Mouse (Mus musculus) midbrain, embryonic 10.5 days (tissue): ENCODE data around the gene Smim15. TPM values are rescaled to one million over a fixed set of nuclear protein-coding genes. Genes with fewer than 3 reads are reported as not detected.

Experiments used
- DNase-seq: peaks from one replicate; pipeline ENCODE4 v3.0.0-alpha.2; 2017; ENCODE audit warnings: low spot score
- H3K27ac ChIP-seq: fragments of 300-500 bp; sonication (generic); replicated peaks from 2 replicates; pipeline ENCODE4 v1.5.1; 2016; ENCODE audit warnings: mild to moderate bottlenecking
- H3K27me3 ChIP-seq: fragments of 300-500 bp; sonication (generic); 2 replicates; pipeline ENCODE4 v1.6.1; 2016; ENCODE audit warnings: low read depth, mild to moderate bottlenecking; ENCODE audit not compliant: poor library complexity, severe bottlenecking
- H3K36me3 ChIP-seq: fragments of 300-500 bp; sonication (generic); 2 replicates; pipeline ENCODE4 v1.6.1; 2016; ENCODE audit warnings: mild to moderate bottlenecking, moderate library complexity
- H3K4me1 ChIP-seq: fragments of 300-500 bp; sonication (generic); 2 replicates; pipeline ENCODE4 v1.6.1; 2016
- H3K4me3 ChIP-seq: fragments of 300-500 bp; sonication (generic); 2 replicates; pipeline ENCODE4 v1.5.1; 2016; ENCODE audit warnings: mild to moderate bottlenecking, moderate library complexity
- H3K9me3 ChIP-seq: fragments of 300-500 bp; sonication (generic); replicated peaks from 2 replicates; pipeline ENCODE4 v1.6.1; 2016; ENCODE audit warnings: mild to moderate bottlenecking
- WGBS: fragments of 180-500 bp; shearing (Covaris S2); methylation state at CpG from one replicate; pipeline ENCODE4 v1.1.7; 2016; 5-methylcytosine and 5-hydroxymethylcytosine counted together
- polyA plus RNA-seq: library from polyadenylated mRNA; unstranded; fragments of >200 nt; fragmentation: Nextera tagmentation; extraction: Ambion mirVana; gene quantifications from 2 replicates; pipeline ENCODE4 v1.2.1, GENCODE M21; 2016

Smim15 gene
- 62.2 and 62.9 TPM in 2 replicates for polyA plus RNA-seq

GRCm38 (mm10) chr13:108044222-108044941 is at the start of gene Smim15:
Smim15 (plus strand) TSS chr13:108044446.
- under 1% methylated on average over 61 of the region's 71 CpGs for WGBS
- Histone ChIP-seq H3K9me3 (no peaks in the 10 kb centered on the region), H3K27ac (peak within 1 kb of the TSS; percentile 98), H3K4me1 (peaks cover 62% of the 10 kb centered on the region), H3K4me3 (peak within 1 kb of the TSS; percentile 96), H3K27me3 (0 out of 2 replicates have a peak, but pooled peaks cover 8% of the 10 kb centered on the region), H3K36me3 (peaks cover 20% of the 10 kb centered on the region)
- DNase-seq: peak; percentile 92

DNA sequence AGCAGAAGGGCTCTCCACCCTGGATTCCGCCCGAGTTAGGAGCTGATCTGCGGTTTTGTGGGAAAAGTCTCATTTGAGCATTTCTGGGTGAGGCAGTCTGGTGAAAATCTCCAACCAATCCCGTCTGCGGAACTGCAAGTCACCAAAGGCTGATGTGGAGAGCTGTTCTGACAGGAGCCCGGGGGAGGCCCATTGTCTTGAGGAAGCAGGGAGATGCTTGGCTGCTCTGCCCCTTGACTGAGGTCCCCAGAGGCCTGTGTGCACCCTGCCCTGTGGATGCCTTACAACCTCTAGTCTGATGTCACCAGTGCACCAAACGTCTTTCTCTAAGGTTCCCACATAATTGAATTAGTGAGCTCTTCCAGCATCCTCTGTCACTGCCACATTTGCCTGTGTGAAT is 49.0 kb upstream of the Smim15 start:
- Histone ChIP-seq H3K36me3 (no peaks in the 10 kb centered on the region), H3K9me3 (no peaks in the 10 kb centered on the region), H3K27ac (0 out of 2 replicates have a peak overlapping the region, but pooled peaks have one; percentile 42), H3K4me3 (no peak overlapping the region), H3K4me1 (peaks cover 7% of the 10 kb centered on the region; the same call in 1 of the 2 replicates), H3K27me3 (no peaks in the 10 kb centered on the region)
- no peak for DNase-seq
- WGBS: 51% methylated on average over 7 of the region's 7 CpGs

GRCm38 (mm10) chr13:107996301-107996700 is 47.9 kb upstream of the Smim15 start:
- no peaks in the 10 kb centered on the region for H3K27me3 ChIP-seq
- 96% methylated on average over 3 of the region's 3 CpGs for WGBS
- H3K4me1 ChIP-seq: peaks cover 7% of the 10 kb centered on the region; the same call in 1 of the 2 replicates
- no peak overlapping the region for H3K4me3 ChIP-seq
- no peaks in the 10 kb centered on the region for H3K9me3 ChIP-seq
- no peaks in the 10 kb centered on the region for H3K36me3 ChIP-seq
- no peak for DNase-seq
- no peak overlapping the region for H3K27ac ChIP-seq

- Histone ChIP-seq H3K27me3 (no peaks in the 10 kb centered on the region), H3K4me3 (no peak overlapping the region), H3K36me3 (no peaks in the 10 kb centered on the region), H3K4me1 (no peaks in the 10 kb centered on the region), H3K9me3 (peaks cover 6% of the 10 kb centered on the region; the same call in 1 of the 2 replicates), H3K27ac (no peak overlapping the region)
- no peak for DNase-seq
- WGBS: 90% methylated on average over 4 of the region's 4 CpGs
Observed at GRCm38 (mm10) chr13:108007861-108008260, 36.4 kb upstream of the Smim15 start.

GRCm38 (mm10) chr13:108013110-108013509 is 31.1 kb upstream of the Smim15 start:
- Histone ChIP-seq H3K27me3 (no peaks in the 10 kb centered on the region), H3K9me3 (peaks cover 6% of the 10 kb centered on the region; the same call in 1 of the 2 replicates), H3K27ac (no peak overlapping the region), H3K4me3 (no peak overlapping the region), H3K4me1 (no peaks in the 10 kb centered on the region), H3K36me3 (no peaks in the 10 kb centered on the region)
- no peak for DNase-seq
- 91% methylated on average over 8 of the region's 8 CpGs for WGBS

DNA sequence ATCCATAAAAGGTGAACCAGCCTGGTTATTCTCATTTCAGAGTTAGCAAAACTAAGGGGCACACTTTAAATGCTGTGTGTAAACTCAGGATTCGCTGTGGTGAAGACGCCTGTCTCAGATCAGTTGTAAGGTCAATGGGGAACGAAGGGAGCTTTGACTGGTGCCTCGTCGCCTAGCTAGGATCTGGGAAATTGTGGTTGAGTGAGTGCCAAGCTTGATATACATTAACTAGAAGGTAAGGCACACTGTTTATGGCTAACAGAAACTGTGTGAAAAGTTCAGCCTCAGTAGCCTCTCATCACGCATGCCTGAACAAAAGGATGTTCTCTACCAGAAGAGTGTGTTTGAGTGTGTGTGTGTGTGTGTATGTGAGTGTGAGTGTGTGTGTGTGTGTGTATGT is 30.4 kb upstream of the Smim15 start:
- no peak for DNase-seq
- peaks cover under 1% of the 10 kb centered on the region; the same call in 1 of the 2 replicates for H3K9me3 ChIP-seq
- H3K27ac ChIP-seq: no peak overlapping the region
- no peak overlapping the region for H3K4me3 ChIP-seq
- no peaks in the 10 kb centered on the region for H3K4me1 ChIP-seq
- no peaks in the 10 kb centered on the region for H3K27me3 ChIP-seq
- no peaks in the 10 kb centered on the region for H3K36me3 ChIP-seq
- WGBS: 92% methylated on average over 6 of the region's 6 CpGs

GRCm38 (mm10) chr13:108015166-108015565 is 29.1 kb upstream of the Smim15 start:
- no peak overlapping the region for H3K27ac ChIP-seq
- no peaks in the 10 kb centered on the region for H3K36me3 ChIP-seq
- 88% methylated on average over 6 of the region's 6 CpGs for WGBS
- H3K9me3 ChIP-seq: no peaks in the 10 kb centered on the region
- no peaks in the 10 kb centered on the region for H3K27me3 ChIP-seq
- DNase-seq: no peak
- no peaks in the 10 kb centered on the region for H3K4me1 ChIP-seq
- no peak overlapping the region for H3K4me3 ChIP-seq

- Histone ChIP-seq H3K27ac (no peak overlapping the region), H3K27me3 (no peaks in the 10 kb centered on the region), H3K4me3 (no peak overlapping the region), H3K9me3 (no peaks in the 10 kb centered on the region), H3K4me1 (no peaks in the 10 kb centered on the region), H3K36me3 (no peaks in the 10 kb centered on the region)
- 87% methylated on average over 6 of the region's 6 CpGs for WGBS
- DNase-seq: no peak
Observed at GRCm38 (mm10) chr13:108017349-108017748, 26.9 kb upstream of the Smim15 start.

GRCm38 (mm10) chr13:108025802-108026201 is 18.4 kb upstream of the Smim15 start:
- no peak for DNase-seq
- Histone ChIP-seq H3K9me3 (no peaks in the 10 kb centered on the region), H3K4me1 (no peaks in the 10 kb centered on the region), H3K27me3 (no peaks in the 10 kb centered on the region), H3K4me3 (no peak overlapping the region), H3K27ac (no peak overlapping the region), H3K36me3 (no peaks in the 10 kb centered on the region)
- 77% methylated on average over 3 of the region's 3 CpGs for WGBS

DNA sequence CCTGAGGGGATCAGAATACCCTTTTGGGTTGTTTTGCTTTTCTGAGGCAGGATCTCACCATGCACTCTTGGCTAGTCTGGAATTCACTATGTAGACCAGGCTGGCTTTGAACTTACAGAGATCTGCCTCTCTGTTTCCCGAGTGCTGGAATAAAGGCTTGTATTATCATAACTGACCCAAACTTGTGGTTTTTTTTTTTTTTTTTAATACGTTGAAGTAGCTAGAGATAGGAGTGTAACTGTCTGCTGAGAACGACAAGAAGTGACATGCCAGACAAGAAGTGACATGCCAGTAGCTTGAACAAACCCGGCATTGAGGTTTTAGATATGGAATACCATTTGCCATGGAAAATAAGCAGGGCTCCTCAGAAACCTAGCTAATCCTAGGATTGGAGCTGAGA is 11.5 kb upstream of the Smim15 start:
- H3K36me3 ChIP-seq: 0 out of 2 replicates have a peak, but pooled peaks cover 3% of the 10 kb centered on the region
- no peaks in the 10 kb centered on the region for H3K4me1 ChIP-seq
- WGBS: 95% methylated on average over 4 of the region's 4 CpGs
- no peaks in the 10 kb centered on the region for H3K9me3 ChIP-seq
- H3K27ac ChIP-seq: no peak overlapping the region
- no peak overlapping the region for H3K4me3 ChIP-seq
- no peak for DNase-seq
- H3K27me3 ChIP-seq: no peaks in the 10 kb centered on the region

- Histone ChIP-seq H3K9me3 (no peaks in the 10 kb centered on the region), H3K4me1 (peaks cover 52% of the 10 kb centered on the region), H3K27ac (no peak overlapping the region), H3K27me3 (0 out of 2 replicates have a peak, but pooled peaks cover 8% of the 10 kb centered on the region), H3K4me3 (no peak overlapping the region), H3K36me3 (0 out of 2 replicates have a peak, but pooled peaks cover 1% of the 10 kb centered on the region)
- DNase-seq: no peak
- 22% methylated on average over 6 of the region's 6 CpGs for WGBS
Observed at GRCm38 (mm10) chr13:108039375-108039774, 4.9 kb upstream of the Smim15 start.

- peaks cover 53% of the 10 kb centered on the region for H3K4me1 ChIP-seq
- H3K36me3 ChIP-seq: no peaks in the 10 kb centered on the region
- no peak overlapping the region for H3K4me3 ChIP-seq
- DNase-seq: no peak
- 74% methylated on average over 9 of the region's 9 CpGs for WGBS
- H3K9me3 ChIP-seq: no peaks in the 10 kb centered on the region
- 0 out of 2 replicates have a peak, but pooled peaks cover 8% of the 10 kb centered on the region for H3K27me3 ChIP-seq
- no peak overlapping the region for H3K27ac ChIP-seq
Observed at GRCm38 (mm10) chr13:108039902-108040301, 4.3 kb upstream of the Smim15 start.

- Histone ChIP-seq H3K27me3 (0 out of 2 replicates have a peak, but pooled peaks cover 8% of the 10 kb centered on the region), H3K36me3 (no peaks in the 10 kb centered on the region), H3K4me3 (no peak overlapping the region), H3K9me3 (no peaks in the 10 kb centered on the region), H3K4me1 (peaks cover 59% of the 10 kb centered on the region), H3K27ac (0 out of 2 replicates have a peak overlapping the region, but pooled peaks have one; percentile 0)
- DNase-seq: no peak
- 26% methylated on average over 3 of the region's 3 CpGs for WGBS
Observed at GRCm38 (mm10) chr13:108040451-108040850, 3.8 kb upstream of the Smim15 start.
